Mouse (Mus musculus) thymus, adult 2 months (tissue): ENCODE results near the gene Arl16. TPM values are rescaled to one million over a fixed set of nuclear protein-coding genes. Genes with fewer than 3 reads are reported as not detected.
A peak's percentile ranks its signal among the peaks of the same experiment; 100 is the strongest.

Experiments
- DNase-seq: peaks from one replicate; pipeline ENCODE4 v3.0.0; 2021
- H3K27ac ChIP-seq: fragments of 200-500 bp; 2 replicates; pipeline ENCODE4 v1.5.1; 2012; ENCODE audit warnings: low read length, control low read depth; ENCODE audit not compliant: control insufficient read depth, insufficient read depth
- H3K27me3 ChIP-seq: fragments of 200-500 bp; 2 replicates; pipeline ENCODE4 v1.6.1; 2012; ENCODE audit warnings: mild to moderate bottlenecking, low read length, moderate library complexity, mixed read lengths; ENCODE audit not compliant: control insufficient read depth, insufficient read depth
- H3K36me3 ChIP-seq: fragments of 200-500 bp; 2 replicates; pipeline ENCODE4 v1.6.1; 2012; ENCODE audit warnings: mild to moderate bottlenecking, low read length, moderate library complexity; ENCODE audit not compliant: control insufficient read depth, insufficient read depth
- H3K4me1 ChIP-seq: fragments of 200-500 bp; replicated peaks from 2 replicates; pipeline ENCODE4 v1.6.1; 2012; ENCODE audit warnings: low read length; ENCODE audit not compliant: control insufficient read depth, insufficient read depth
- H3K4me3 ChIP-seq: fragments of 200-500 bp; 2 replicates; pipeline ENCODE4 v1.5.1; 2012; ENCODE audit warnings: mild to moderate bottlenecking, low read length, control low read depth, moderate library complexity; ENCODE audit not compliant: control insufficient read depth, insufficient read depth
- CTCF ChIP-seq: fragments of 200-500 bp; IDR thresholded peaks from 2 replicates; pipeline ENCODE4 v1.5.1; 2012; ENCODE audit warnings: mild to moderate bottlenecking, control low read depth, low read length, moderate library complexity, borderline replicate concordance; ENCODE audit not compliant: control insufficient read depth, poor library complexity, insufficient read depth; ENCODE audit errors: extremely low read depth
- POLR2A ChIP-seq: fragments of 200-500 bp; IDR thresholded peaks from 2 replicates; pipeline ENCODE4 v1.6.1; 2012; ENCODE audit warnings: mild to moderate bottlenecking, low read length, control low read depth, moderate library complexity; ENCODE audit not compliant: control insufficient read depth, poor library complexity, insufficient read depth; ENCODE audit errors: extremely low read depth
- WGBS: fragments of 180-500 bp; shearing (Covaris S2); methylation state at CpG from one replicate; pipeline ENCODE4 v1.1.7; 2018; 5-methylcytosine and 5-hydroxymethylcytosine counted together
- polyA plus RNA-seq: library from polyadenylated mRNA; depleted of rRNA; stranded (reverse); fragments of >200 nt; gene quantifications from 2 replicates; pipeline ENCODE4 v1.2.3, GENCODE M21; 2012

Gene Arl16
- polyA plus RNA-seq, 1 experiment, result 28.4 TPM

- no peaks in the 10 kb centered on the region for H3K27me3 ChIP-seq
- H3K27ac ChIP-seq, result no peak overlapping the region
- WGBS, result 12% methylated on average over 10 of the region's 10 CpGs
- no peak for DNase-seq
- peaks cover 10% of the 10 kb centered on the region; the same call in 1 of the 2 replicates for H3K36me3 ChIP-seq
- TF ChIP-seq POLR2A (no peak), CTCF (no peak)
- H3K4me1 ChIP-seq, result peaks cover 14% of the 10 kb centered on the region
- H3K4me3 ChIP-seq, result peak overlapping the region; percentile 82
Observed at GRCm38 (mm10) chr11:120485251-120485650, 17.8 kb upstream of the Arl16 start.

- DNase-seq, result peak; percentile 87
- no peaks in the 10 kb centered on the region for H3K27me3 ChIP-seq
- peak within 1 kb of the TSS; percentile 82 for H3K4me3 ChIP-seq
- TF ChIP-seq CTCF (no peak), POLR2A (peak; percentile 56)
- under 1% methylated on average over 60 of the region's 60 CpGs for WGBS
- peaks cover 16% of the 10 kb centered on the region; the same call in 1 of the 2 replicates for H3K36me3 ChIP-seq
- peaks cover 14% of the 10 kb centered on the region for H3K4me1 ChIP-seq
- peak within 1 kb of the TSS; percentile 15; the same call in 1 of the 2 replicates for H3K27ac ChIP-seq
Observed at GRCm38 (mm10) chr11:120484265-120484981, 17.0 kb upstream of the Arl16 start, which contains the start of gene Mrpl12. Gene Mrpl12, plus strand, starts transcription at chr11:120484613.

- no peak for TF ChIP-seq CTCF
- no peak for TF ChIP-seq POLR2A
- Histone ChIP-seq H3K27ac (no peak overlapping the region; the same call in 1 of the 2 replicates), H3K27me3 (no peaks in the 10 kb centered on the region), H3K4me1 (peaks cover 14% of the 10 kb centered on the region), H3K4me3 (no peak overlapping the region), H3K36me3 (peaks cover 26% of the 10 kb centered on the region)
- WGBS, result 93% methylated on average over 7 of the region's 7 CpGs
- DNase-seq, result no peak
Observed at GRCm38 (mm10) chr11:120483448-120483934, 16.1 kb upstream of the Arl16 start.

- no peak for DNase-seq
- peaks cover 36% of the 10 kb centered on the region for H3K36me3 ChIP-seq
- no peaks in the 10 kb centered on the region for H3K27me3 ChIP-seq
- H3K4me1 ChIP-seq, result peaks cover 2% of the 10 kb centered on the region; the same call in 1 of the 2 replicates
- 97% methylated on average over 6 of the region's 6 CpGs for WGBS
- no peak overlapping the region for H3K27ac ChIP-seq
- no peak for TF ChIP-seq CTCF
- no peak for TF ChIP-seq POLR2A
- H3K4me3 ChIP-seq, result no peak overlapping the region
Observed at GRCm38 (mm10) chr11:120472052-120472451, 4.6 kb upstream of the Arl16 start.

GRCm38 (mm10) chr11:120467736-120468092, 307 bp upstream of the Arl16 start:
- Histone ChIP-seq H3K27ac (no peak overlapping the region), H3K36me3 (peaks cover 14% of the 10 kb centered on the region), H3K4me1 (peaks cover 9% of the 10 kb centered on the region), H3K27me3 (no peaks in the 10 kb centered on the region), H3K4me3 (peak overlapping the region; percentile 70)
- TF ChIP-seq CTCF (no peak), POLR2A (no peak)
- no peak for DNase-seq
- under 1% methylated on average over 33 of the region's 33 CpGs for WGBS

GRCm38 (mm10) chr11:120465521-120465920, 1.9 kb downstream of the Arl16 start:
- WGBS, result 94% methylated on average over 4 of the region's 4 CpGs
- no peak overlapping the region for H3K4me3 ChIP-seq

More at GRCm38 (mm10) chr11:120465521-120465920, 1.9 kb downstream of the Arl16 start:
- no peaks in the 10 kb centered on the region for H3K27me3 ChIP-seq
- DNase-seq, result no peak
- H3K36me3 ChIP-seq, result no peaks in the 10 kb centered on the region; the same call in 1 of the 2 replicates
- peaks cover 9% of the 10 kb centered on the region for H3K4me1 ChIP-seq
- TF ChIP-seq CTCF (no peak), POLR2A (no peak)
- no peak overlapping the region for H3K27ac ChIP-seq
